Mouse (Mus musculus) naive thymus-derived CD4-positive, alpha-beta T cell, adult 2 months (primary cell): ENCODE data around the gene Wdr81.
A peak's percentile ranks its signal among the peaks of the same experiment; 100 is the strongest.

Experiments used
- DNase-seq: peaks from one replicate; pipeline ENCODE4 v3.0.0-alpha.2; 2011; ENCODE audit warnings: low read depth

The Wdr81 gene

GRCm38 (mm10) chr11:75438194-75438593 lies 16.3 kb downstream of the Wdr81 start:
- no peak for DNase-seq

DNA sequence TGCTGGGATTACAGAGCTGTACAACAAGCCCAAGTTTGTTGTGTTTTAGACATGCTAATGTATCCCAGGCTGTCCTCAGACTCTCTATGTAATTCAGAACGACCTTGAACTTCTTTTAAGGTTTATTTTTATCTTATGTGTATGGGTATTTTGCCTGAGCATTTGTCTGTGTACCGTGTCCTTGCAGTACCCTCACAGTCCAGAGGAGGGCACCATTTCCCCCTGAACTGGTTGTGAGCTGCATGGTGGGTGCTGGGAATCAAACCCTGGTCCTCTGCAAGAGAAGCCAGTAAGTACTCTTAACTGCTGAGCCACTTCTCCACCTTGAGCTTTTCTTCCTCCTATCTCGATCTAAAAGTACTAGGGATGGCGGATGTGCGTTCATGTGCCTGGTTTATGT lies 20.4 kb downstream of the Wdr81 start:
- peak; percentile 30 for DNase-seq

- DNase-seq = no peak
Observed at GRCm38 (mm10) chr11:75431307-75431706, 23.2 kb downstream of the Wdr81 start.

DNA sequence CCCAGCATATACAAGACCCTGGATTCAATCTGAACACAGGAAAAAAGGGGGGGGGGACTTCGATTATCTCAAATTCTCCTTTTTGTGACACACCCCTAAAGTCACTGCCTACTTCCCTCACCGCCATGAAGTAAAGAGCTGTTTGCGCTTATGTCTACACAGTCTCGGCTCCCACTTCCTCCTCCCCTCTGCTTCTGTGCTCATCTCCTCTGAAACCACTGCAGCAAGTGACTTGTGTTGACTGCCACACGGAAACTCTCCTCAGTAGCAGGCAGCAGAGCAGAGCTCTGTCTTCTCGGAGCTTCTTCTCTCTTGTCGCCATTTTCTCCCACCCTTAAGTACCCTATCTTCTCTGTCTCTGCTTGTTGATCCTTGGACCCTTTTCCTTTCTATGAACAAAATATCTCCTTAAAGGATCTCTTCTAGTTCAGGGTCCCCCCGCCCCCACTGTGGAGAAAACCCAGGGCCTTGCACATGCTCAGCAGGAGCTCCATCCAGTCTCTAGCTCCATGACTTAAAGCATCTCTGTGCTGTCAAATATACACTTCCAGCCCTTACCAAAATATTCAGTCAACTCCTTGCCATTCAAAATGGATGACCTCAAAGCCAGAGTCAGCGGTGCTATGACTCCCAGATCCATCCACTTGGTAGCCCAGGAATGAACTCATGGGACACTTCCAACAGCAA lies 25.4 kb downstream of the Wdr81 start:
- peak; percentile 79 for DNase-seq

GRCm38 (mm10) chr11:75424459-75424858 lies 30.1 kb downstream of the Wdr81 start:
- DNase-seq = no peak

DNA sequence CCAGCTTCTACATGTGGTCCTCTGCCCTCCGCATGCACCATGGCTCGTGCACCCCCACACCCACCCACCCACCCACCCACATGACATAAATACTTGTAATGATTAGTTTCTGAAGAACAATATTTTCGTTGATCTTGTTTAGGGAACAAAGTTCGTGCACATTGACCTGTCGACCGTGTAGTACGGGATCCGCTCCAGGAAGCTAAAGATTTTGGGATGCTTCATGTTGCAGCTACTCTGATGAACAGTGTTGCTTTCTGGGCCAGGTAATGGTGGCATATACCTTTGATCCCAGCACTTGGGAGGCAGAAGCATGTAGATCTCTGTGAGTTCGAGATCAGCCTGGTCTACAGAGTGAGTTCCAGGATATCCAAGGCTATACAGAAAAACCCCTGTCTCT lies 30.5 kb downstream of the Wdr81 start:
- no peak for DNase-seq

GRCm38 (mm10) chr11:75423091-75423490 lies 31.4 kb downstream of the Wdr81 start:
- DNase-seq = no peak

- DNase-seq = no peak
Observed at GRCm38 (mm10) chr11:75422013-75422792, 32.3 kb downstream of the Wdr81 start, which contains the start of gene Serpinf1. Serpinf1 (minus strand) TSS chr11:75422701.

DNA sequence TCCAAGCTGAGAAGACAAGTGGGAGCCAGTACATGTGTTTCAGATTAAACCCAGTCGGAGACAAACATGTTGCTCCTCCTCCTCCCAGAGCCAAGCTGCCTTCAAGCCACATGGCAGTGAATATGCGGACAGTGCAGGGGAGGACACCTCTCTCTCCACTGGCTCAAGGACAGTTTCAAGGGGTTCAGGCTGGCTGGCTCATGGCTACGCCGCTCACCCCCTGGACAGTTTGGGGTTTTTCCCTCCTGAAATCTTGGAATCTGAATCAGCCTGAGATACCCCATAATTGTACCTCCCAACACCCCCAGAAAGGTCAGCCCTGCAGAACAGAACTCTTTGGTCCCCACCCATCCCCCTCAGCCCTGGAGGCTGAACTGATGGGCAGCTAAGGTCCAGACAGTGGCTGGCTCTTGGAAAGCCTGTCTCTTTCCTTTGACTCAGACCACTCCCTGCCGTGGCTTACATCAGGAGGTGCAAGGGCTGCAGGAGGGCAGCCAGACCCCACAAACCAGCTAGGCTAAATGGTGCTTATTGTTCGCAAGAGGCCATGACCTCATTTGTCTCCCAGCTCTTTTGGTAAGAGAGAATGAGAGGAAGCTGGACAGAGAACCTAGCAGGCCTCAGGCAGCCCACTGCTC lies 33.0 kb downstream of the Wdr81 start:
- DNase-seq = no peak

GRCm38 (mm10) chr11:75420810-75421374 lies 33.6 kb downstream of the Wdr81 start:
- no peak for DNase-seq

DNA sequence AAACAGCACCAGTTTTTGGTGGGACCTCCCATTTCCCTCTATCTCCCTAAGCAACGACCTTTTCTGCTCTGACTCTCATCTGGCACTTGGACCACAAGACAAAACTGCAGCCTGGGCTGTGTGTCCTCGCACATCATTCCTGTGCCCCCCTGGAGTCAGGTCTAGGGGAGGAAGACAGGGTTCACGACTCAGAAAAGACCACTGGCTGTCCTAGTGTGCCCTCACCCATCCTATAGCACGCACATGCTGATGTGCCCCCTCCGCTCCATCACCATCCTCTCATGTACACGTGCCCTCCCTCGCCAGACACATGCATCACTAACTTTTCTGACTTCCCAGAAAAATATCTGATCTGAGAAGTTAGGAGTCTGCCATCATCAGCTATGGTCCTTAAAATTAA lies 34.5 kb downstream of the Wdr81 start:
- no peak for DNase-seq

DNA sequence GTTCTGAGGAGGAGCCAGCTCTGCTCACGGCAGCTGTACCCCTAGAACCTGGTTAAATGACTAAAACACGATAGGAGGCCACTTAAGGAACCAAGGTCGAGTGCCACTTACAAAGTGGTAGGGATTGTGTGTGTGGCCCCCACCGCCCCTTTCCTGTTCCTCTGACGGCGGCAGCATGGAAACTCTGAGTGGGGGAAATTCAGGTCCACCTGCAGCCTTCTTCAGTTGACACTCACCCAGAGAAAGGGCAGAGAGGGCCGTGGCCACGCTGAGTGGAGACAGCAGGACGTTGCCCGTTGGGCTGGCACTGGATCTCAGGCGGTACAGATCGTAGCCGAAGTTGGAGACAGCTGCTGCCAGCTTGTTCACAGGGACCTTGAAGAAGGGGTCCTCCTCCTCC lies 38.5 kb downstream of the Wdr81 start:
- no peak for DNase-seq

DNA sequence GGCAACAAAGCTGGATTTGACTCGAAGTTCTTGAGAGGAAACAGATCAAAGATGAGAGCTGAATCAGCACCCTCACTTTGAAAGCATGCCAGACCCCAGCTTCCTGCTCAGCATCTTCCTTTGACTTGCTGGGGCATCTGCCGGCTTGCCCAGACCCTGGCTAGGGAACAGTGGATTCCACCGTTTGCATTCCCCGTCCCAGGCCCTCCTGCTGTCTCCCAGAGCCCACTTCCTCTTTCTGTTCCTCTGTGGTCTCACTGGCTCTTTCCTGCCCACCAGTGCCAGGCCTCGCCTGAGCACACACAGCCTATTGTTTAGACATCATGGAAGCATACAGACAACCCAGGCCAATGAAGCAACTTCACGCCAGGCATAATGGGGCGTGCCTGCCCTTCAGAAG lies 39.4 kb downstream of the Wdr81 start:
- DNase-seq = peak; percentile 61

- peak; percentile 33 for DNase-seq
Observed at GRCm38 (mm10) chr11:75410591-75410990, 43.9 kb downstream of the Wdr81 start.

- DNase-seq = peak; percentile 52
Observed at GRCm38 (mm10) chr11:75409679-75410575, 44.6 kb downstream of the Wdr81 start.

DNA sequence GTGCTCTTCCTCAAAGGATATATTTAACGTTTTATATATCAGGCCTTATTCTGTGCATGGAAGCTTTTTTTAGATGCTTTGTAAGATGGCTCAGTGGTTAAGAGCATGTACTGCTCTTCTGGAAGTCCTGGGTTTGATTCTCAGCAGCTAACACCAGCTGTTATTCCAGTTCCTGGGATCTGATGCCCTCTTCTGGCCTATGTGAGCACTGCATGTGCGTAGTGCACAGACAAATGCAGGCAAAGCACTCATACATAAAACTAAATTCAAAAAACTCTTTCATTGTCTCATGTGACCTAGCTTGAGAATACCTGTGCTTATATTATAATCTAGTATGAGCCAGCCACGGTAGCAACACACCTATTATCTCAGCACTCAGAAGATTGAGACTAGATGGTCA lies 47.7 kb downstream of the Wdr81 start:
- DNase-seq = peak; percentile 77

DNA sequence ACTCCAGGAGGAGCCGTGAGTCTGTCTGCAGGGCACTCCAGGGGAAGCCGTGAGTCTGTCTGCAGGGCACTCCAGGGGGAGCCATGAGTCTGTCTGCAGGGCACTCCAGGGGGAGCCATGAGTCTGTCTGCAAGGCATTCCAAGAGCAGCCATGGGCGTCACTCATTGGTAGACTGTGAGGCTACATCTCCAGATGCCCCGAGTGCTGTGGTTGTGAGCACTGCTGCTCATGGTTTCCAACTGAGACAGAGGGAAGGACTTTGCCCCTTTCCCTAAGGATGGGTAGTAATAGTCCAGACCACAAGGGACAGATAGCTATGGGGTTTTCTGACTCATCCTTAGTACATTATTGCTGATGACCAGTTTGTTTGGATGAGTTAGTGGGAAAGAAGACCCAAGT lies 48.4 kb downstream of the Wdr81 start:
- no peak for DNase-seq

GRCm38 (mm10) chr11:75404801-75405200 lies 49.7 kb downstream of the Wdr81 start:
- DNase-seq = no peak

- no peak for DNase-seq
Observed at GRCm38 (mm10) chr11:75403301-75404052, 51.0 kb downstream of the Wdr81 start.

DNA sequence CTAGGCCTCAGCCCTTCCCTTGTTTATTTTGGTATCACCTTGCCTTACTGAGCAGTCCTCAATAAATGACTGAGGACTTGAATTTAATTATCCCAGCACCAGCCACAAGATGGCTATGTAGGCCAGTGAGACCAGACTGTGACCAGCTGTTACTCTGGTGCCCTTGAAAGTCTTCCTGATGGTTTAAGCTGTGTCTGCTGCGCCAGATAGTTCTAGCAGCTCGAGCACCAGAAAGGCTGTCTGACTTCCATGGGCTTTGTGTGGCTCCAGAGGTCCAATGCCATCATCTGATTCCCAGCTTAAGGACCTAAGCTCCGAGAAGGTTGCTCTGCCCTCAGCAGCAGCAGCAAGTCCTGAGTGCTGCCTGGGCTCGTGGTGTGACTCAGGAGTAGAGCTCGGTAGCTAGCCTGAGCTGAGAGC lies 52.2 kb downstream of the Wdr81 start:
- peak; percentile 50 for DNase-seq

DNA sequence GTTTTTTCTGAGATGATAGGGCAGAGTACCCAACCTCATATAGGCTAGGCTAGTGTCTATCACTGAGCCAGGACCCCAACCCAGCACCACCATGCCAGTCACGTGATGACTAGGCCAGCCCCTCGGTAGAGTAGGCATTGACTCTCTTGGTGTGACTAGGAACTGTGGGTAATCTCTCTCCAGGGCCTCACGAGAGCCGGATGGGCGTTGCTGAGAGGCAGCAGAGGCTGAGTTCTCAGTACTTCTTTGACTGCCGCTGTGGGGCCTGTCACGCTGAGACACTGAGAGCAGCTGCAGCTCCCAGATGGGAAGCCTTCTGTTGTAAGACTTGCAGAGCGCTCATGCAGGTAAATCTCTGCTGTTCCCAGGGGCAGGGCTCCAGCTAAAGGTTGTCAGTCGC lies 54.4 kb downstream of the Wdr81 start:
- DNase-seq = no peak
